Comparison of ENCODE assay signal across 15 mouse cellular contexts in the genomic region with DNA sequence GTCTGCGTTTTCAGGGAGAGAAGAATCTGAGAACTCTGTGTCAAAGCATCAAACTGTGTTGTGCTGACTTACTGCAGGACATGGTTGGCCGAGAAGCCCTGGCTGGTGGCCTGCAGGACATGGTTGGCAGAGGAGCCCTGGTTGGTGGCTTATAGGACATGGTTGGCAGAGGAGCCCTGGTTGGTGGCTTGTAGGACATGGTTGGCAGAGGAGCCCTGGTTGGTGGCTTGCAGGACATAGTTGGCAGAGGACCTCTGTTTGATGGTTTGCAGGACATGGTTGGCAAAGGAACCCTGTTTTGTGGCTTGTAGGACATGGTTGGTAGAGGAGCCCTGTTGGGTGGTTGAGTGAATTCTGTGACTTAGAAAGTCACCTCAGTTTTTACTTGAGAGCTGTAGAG.
"Had no signal": no experiment of that assay in that cellular context is flagged by ENCODE, and none has a peak within 500 bp of the region (broad histone marks: within the 10 kb centered on the region; RNA-seq: fewer than 3 reads in every experiment).

No protein-coding gene starts in this region.

- H3K36me3 ChIP-seq: liver, embryonic 15.5 days; midbrain, embryonic 10.5 days; neural tube, embryonic 15.5 days had no signal

- H3K9me3 ChIP-seq: limb, embryonic 13.5 days; liver, embryonic 15.5 days; midbrain, embryonic 10.5 days; neural tube, embryonic 15.5 days had no signal

- DNase-seq: kidney, postnatal 10 days; kidney, postnatal 4 days; lung, embryonic 14.5 days; lung, postnatal 10 days; lung, postnatal 4 days; midbrain, embryonic 14.5 days; right cerebral cortex, adult 18-20 months; right cerebral cortex, postnatal 25 days; thymus, postnatal 36 days had no signal

- H3K27ac ChIP-seq: layer of hippocampus, adult 2 months; limb, embryonic 13.5 days; liver, embryonic 15.5 days; midbrain, embryonic 10.5 days; neural tube, embryonic 15.5 days had no signal

- H3K4me3 ChIP-seq: layer of hippocampus, adult 2 months; limb, embryonic 13.5 days; liver, embryonic 15.5 days; midbrain, embryonic 10.5 days; myocyte; neural tube, embryonic 15.5 days had no signal

- H3K9ac ChIP-seq: limb, embryonic 13.5 days; liver, embryonic 15.5 days; lung, embryonic 14.5 days; neural tube, embryonic 15.5 days had no signal

- H3K27me3 ChIP-seq: limb, embryonic 13.5 days; liver, embryonic 15.5 days; neural tube, embryonic 15.5 days had no signal

- H3K4me2 ChIP-seq: limb, embryonic 13.5 days; liver, embryonic 15.5 days; lung, embryonic 14.5 days; neural tube, embryonic 15.5 days had no signal
